Mouse (Mus musculus) thymus, adult 2 months (tissue): Measurements from ENCODE around the gene 4931429L15Rik.

Experiments used
- CTCF ChIP-seq: fragments of 200-500 bp; IDR thresholded peaks from 2 replicates; pipeline ENCODE4 v1.5.1; 2012; ENCODE audit warnings: mild to moderate bottlenecking, control low read depth, low read length, moderate library complexity, borderline replicate concordance; ENCODE audit not compliant: control insufficient read depth, poor library complexity, insufficient read depth; ENCODE audit errors: extremely low read depth
- POLR2A ChIP-seq: fragments of 200-500 bp; IDR thresholded peaks from 2 replicates; pipeline ENCODE4 v1.6.1; 2012; ENCODE audit warnings: mild to moderate bottlenecking, low read length, control low read depth, moderate library complexity; ENCODE audit not compliant: control insufficient read depth, poor library complexity, insufficient read depth; ENCODE audit errors: extremely low read depth

DNA sequence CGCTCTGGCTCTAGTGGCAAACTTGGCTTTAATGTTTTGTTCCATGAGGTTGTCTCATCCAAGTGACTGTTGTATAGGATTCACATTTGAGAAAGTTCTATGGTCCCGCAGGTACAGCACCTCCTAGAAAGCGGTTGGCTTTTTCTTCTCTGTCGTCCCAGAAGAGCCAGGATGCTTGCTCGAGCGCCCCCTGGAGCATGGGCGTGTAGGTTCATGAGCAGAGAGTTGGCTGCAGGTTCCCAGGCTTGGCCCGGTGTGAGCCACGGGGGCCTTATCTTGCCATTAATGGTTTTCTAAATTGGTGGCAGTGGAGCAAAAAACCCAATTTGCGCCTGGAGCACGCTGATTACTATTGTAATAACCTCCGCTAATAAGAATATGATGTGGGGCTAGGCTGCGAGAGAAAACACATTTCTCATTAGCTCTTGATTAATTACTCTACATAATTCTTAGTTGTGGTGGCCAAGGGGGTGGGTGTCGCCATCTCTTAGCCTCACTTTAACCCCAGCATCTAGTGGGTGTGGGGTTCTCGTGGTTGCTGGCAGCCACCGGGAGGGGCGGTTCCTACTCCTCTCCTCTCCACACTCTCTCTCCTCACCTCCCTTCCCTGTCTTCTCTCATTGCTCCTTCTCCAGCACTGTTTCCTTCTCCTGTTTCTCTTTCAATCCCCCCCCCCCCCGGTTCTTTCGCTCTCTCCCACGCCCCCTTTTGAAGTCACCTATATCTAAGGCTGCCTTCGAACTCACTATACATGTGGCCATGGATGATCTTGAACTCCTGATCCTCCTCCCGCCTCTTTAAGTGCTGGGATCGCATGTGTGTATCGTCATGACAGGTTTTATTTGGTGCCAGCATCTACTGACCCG lies 8.2 kb upstream of the 4931429L15Rik start:
- TF ChIP-seq POLR2A (no peak), CTCF (no peak)
